Mouse (Mus musculus): ENCODE results near the gene Uhrf1bp1.

Gene Uhrf1bp1

GRCm38 (mm10) chr17:27916366-27916765, 60.1 kb downstream of the Uhrf1bp1 start:
- DNase-seq = no peak

- no peak for DNase-seq
Measured at GRCm38 (mm10) chr17:27920676-27921075, 64.4 kb downstream of the Uhrf1bp1 start.

- no peak for DNase-seq
Measured at GRCm38 (mm10) chr17:27922174-27922712, 66.0 kb downstream of the Uhrf1bp1 start.

GRCm38 (mm10) chr17:27925054-27925453, 68.8 kb downstream of the Uhrf1bp1 start:
- no peak for DNase-seq

- no peak for DNase-seq
Measured at GRCm38 (mm10) chr17:27925504-27925903, 69.3 kb downstream of the Uhrf1bp1 start.

- DNase-seq = no peak
Measured at GRCm38 (mm10) chr17:27930291-27930690, 74.0 kb downstream of the Uhrf1bp1 start.

- DNase-seq = no peak
Measured at GRCm38 (mm10) chr17:27931826-27932225, 75.6 kb downstream of the Uhrf1bp1 start.

GRCm38 (mm10) chr17:27934136-27934910, 78.1 kb downstream of the Uhrf1bp1 start:
- no peak for DNase-seq

GRCm38 (mm10) chr17:27935091-27935490, 78.8 kb downstream of the Uhrf1bp1 start:
- DNase-seq = no peak

- no peak for DNase-seq
Measured at GRCm38 (mm10) chr17:27937054-27937615, 80.9 kb downstream of the Uhrf1bp1 start.

GRCm38 (mm10) chr17:27938121-27938754, 82.0 kb downstream of the Uhrf1bp1 start:
- no peak for DNase-seq

GRCm38 (mm10) chr17:27939028-27939427, 82.8 kb downstream of the Uhrf1bp1 start:
- no peak for DNase-seq

- DNase-seq = no peak
Measured at GRCm38 (mm10) chr17:27940352-27940751, 84.1 kb downstream of the Uhrf1bp1 start.

GRCm38 (mm10) chr17:27941178-27941577, 84.9 kb downstream of the Uhrf1bp1 start:
- no peak for DNase-seq

GRCm38 (mm10) chr17:27941698-27942097, 85.5 kb downstream of the Uhrf1bp1 start:
- DNase-seq = no peak

GRCm38 (mm10) chr17:27942131-27942530, 85.9 kb downstream of the Uhrf1bp1 start:
- no peak for DNase-seq

- DNase-seq = no peak
Measured at GRCm38 (mm10) chr17:27945546-27946216, 89.4 kb downstream of the Uhrf1bp1 start.

- no peak for DNase-seq
Measured at GRCm38 (mm10) chr17:27946371-27946770, 90.1 kb downstream of the Uhrf1bp1 start.

GRCm38 (mm10) chr17:27947155-27947554, 90.9 kb downstream of the Uhrf1bp1 start:
- DNase-seq = no peak
